Mouse (Mus musculus) spleen, adult 2 months (tissue): ENCODE measurements around the gene Dock10. TPM values are rescaled to one million over a fixed set of nuclear protein-coding genes. Genes with fewer than 3 reads are reported as not detected.
A peak's percentile ranks its signal among the peaks of the same experiment; 100 is the strongest.

ENCODE experiments used
- DNase-seq, 2 experiments: peaks; one replicate each; pipeline versions ENCODE4 v3.0.0 to v3.0.0-alpha.2; 2012 to 2021; ENCODE audit warnings: low spot score in 2 of 2, low read depth in 1 of 2
- H3K27ac ChIP-seq: fragments of 200-500 bp; 2 replicates; pipeline ENCODE4 v1.5.1; 2012; ENCODE audit warnings: low read length, inconsistent platforms; ENCODE audit not compliant: insufficient read depth
- H3K27me3 ChIP-seq: fragments of 200-500 bp; 2 replicates; pipeline ENCODE4 v1.6.1; 2012; ENCODE audit warnings: mild to moderate bottlenecking, moderate library complexity, low read length, inconsistent platforms; ENCODE audit not compliant: control insufficient read depth, insufficient read depth
- H3K36me3 ChIP-seq: fragments of 200-500 bp; 2 replicates; pipeline ENCODE4 v1.6.1; 2012; ENCODE audit warnings: mild to moderate bottlenecking, low read length, inconsistent platforms; ENCODE audit not compliant: control insufficient read depth, insufficient read depth
- H3K4me1 ChIP-seq: fragments of 200-500 bp; 2 replicates; pipeline ENCODE4 v1.6.1; 2011; ENCODE audit warnings: inconsistent platforms; ENCODE audit not compliant: control insufficient read depth, insufficient read depth, insufficient read length
- H3K4me3 ChIP-seq: fragments of 200-500 bp; 2 replicates; pipeline ENCODE4 v1.5.1; 2011; ENCODE audit warnings: mild to moderate bottlenecking, inconsistent platforms; ENCODE audit not compliant: insufficient read depth, insufficient read length; ENCODE audit errors: extremely low read depth
- CTCF ChIP-seq: fragments of 200-500 bp; IDR thresholded peaks from 2 replicates; pipeline ENCODE4 v1.5.1; 2011; ENCODE audit warnings: mild to moderate bottlenecking, inconsistent platforms; ENCODE audit not compliant: insufficient read depth, insufficient read length, insufficient replicate concordance; ENCODE audit errors: extremely low read depth
- POLR2A ChIP-seq: fragments of 200-500 bp; IDR thresholded peaks from 2 replicates; pipeline ENCODE4 v1.6.1; 2011; ENCODE audit warnings: low read depth, low read length, inconsistent platforms
- WGBS: fragments of 180-500 bp; shearing (Covaris S2); methylation state at CpG from one replicate; pipeline ENCODE4 v1.1.7; 2018; 5-methylcytosine and 5-hydroxymethylcytosine counted together
- polyA plus RNA-seq: library from polyadenylated mRNA; depleted of rRNA; stranded (reverse); fragments of >200 nt; gene quantifications from 2 replicates; pipeline ENCODE4 v1.2.3, GENCODE M21; 2012

Gene Dock10
- polyA plus RNA-seq, 1 experiment = 28.5 TPM

GRCm38 (mm10) chr1:80746691-80747463, 11.4 kb downstream of the Dock10 start:
- TF ChIP-seq POLR2A (no peak), CTCF (no peak)
- Histone ChIP-seq H3K27me3 (no peaks in the 10 kb centered on the region), H3K36me3 (no peaks in the 10 kb centered on the region), H3K27ac (peak overlapping the region; percentile 72), H3K4me3 (no peak overlapping the region), H3K4me1 (peaks cover 12% of the 10 kb centered on the region)
- 24% methylated on average over 2 of the region's 2 CpGs for WGBS
- no peak for DNase-seq

GRCm38 (mm10) chr1:80746195-80746594, 12.1 kb downstream of the Dock10 start:
- H3K27me3 ChIP-seq = no peaks in the 10 kb centered on the region
- H3K4me1 ChIP-seq = peaks cover 12% of the 10 kb centered on the region
- 5% methylated on average over 6 of the region's 6 CpGs for WGBS
- DNase-seq = peak in 1 of 2 experiments; percentile 58
- no peak for TF ChIP-seq POLR2A
- TF ChIP-seq CTCF = no peak
- no peak overlapping the region for H3K4me3 ChIP-seq
- peak overlapping the region; percentile 83 for H3K27ac ChIP-seq
- no peaks in the 10 kb centered on the region for H3K36me3 ChIP-seq

GRCm38 (mm10) chr1:80739472-80739871, 18.9 kb downstream of the Dock10 start:
- Histone ChIP-seq H3K36me3 (no peaks in the 10 kb centered on the region), H3K27ac (no peak overlapping the region), H3K27me3 (no peaks in the 10 kb centered on the region), H3K4me1 (no peaks in the 10 kb centered on the region), H3K4me3 (no peak overlapping the region)
- no peak for DNase-seq
- TF ChIP-seq POLR2A = no peak
- TF ChIP-seq CTCF = no peak
- WGBS = 80% methylated on average over 1 of the region's 1 CpGs

- 56% methylated on average over 5 of the region's 5 CpGs for WGBS
- Histone ChIP-seq H3K36me3 (no peaks in the 10 kb centered on the region), H3K4me1 (no peaks in the 10 kb centered on the region), H3K27me3 (no peaks in the 10 kb centered on the region), H3K27ac (no peak overlapping the region), H3K4me3 (no peak overlapping the region)
- DNase-seq = no peak
- no peak for TF ChIP-seq CTCF
- no peak for TF ChIP-seq POLR2A
Observed at GRCm38 (mm10) chr1:80737812-80738391, 20.4 kb downstream of the Dock10 start.

GRCm38 (mm10) chr1:80730582-80730981, 27.7 kb downstream of the Dock10 start:
- H3K4me3 ChIP-seq = no peak overlapping the region
- no peak for TF ChIP-seq POLR2A
- TF ChIP-seq CTCF = no peak
- DNase-seq = no peak
- no peaks in the 10 kb centered on the region; the same call in none of the 2 replicates for H3K4me1 ChIP-seq
- H3K27ac ChIP-seq = no peak overlapping the region
- no peaks in the 10 kb centered on the region for H3K36me3 ChIP-seq
- 44% methylated on average over 5 of the region's 5 CpGs for WGBS
- H3K27me3 ChIP-seq = no peaks in the 10 kb centered on the region

GRCm38 (mm10) chr1:80730174-80730573, 28.2 kb downstream of the Dock10 start:
- WGBS = 37% methylated on average over 4 of the region's 4 CpGs
- H3K4me1 ChIP-seq = peaks cover under 1% of the 10 kb centered on the region
- no peaks in the 10 kb centered on the region for H3K36me3 ChIP-seq
- H3K27me3 ChIP-seq = no peaks in the 10 kb centered on the region
- no peak overlapping the region for H3K27ac ChIP-seq
- no peak for DNase-seq
- no peak overlapping the region for H3K4me3 ChIP-seq
- no peak for TF ChIP-seq CTCF
- no peak for TF ChIP-seq POLR2A

- no peak overlapping the region for H3K27ac ChIP-seq
- TF ChIP-seq CTCF (no peak), POLR2A (no peak)
- no peaks in the 10 kb centered on the region for H3K27me3 ChIP-seq
- H3K4me1 ChIP-seq = peaks cover 2% of the 10 kb centered on the region
- H3K4me3 ChIP-seq = no peak overlapping the region
- 32% methylated on average over 1 of the region's 1 CpGs for WGBS
- no peaks in the 10 kb centered on the region for H3K36me3 ChIP-seq
- peak in 1 of 2 experiments; percentile 74 for DNase-seq
Observed at GRCm38 (mm10) chr1:80728183-80728582, 30.1 kb downstream of the Dock10 start.
